9 mouse cellular contexts compared by ENCODE assay signal in genomic region chr13:3750756-3751155, GRCm38 (mm10). TPM values are rescaled to one million over a fixed set of nuclear protein-coding genes. Genes with fewer than 3 reads are reported as not detected.
DNase-seq lines count a peak whose midpoint lies in the region; ATAC-seq lines count a peak whose summit lies in the region.
"Had no signal": no experiment of that assay in that cellular context is flagged by ENCODE, and none has a peak within 500 bp of the region (broad histone marks: within the 10 kb centered on the region; RNA-seq: fewer than 3 reads in every experiment).

No protein-coding gene starts in this region.

- no peak overlapping the region for H3K4me2 ChIP-seq in kidney, embryonic 15.5 days
- H3K4me2 ChIP-seq in forebrain, embryonic 15.5 days (replicated peaks), result no peak overlapping the region
- H3K4me2 ChIP-seq: hindbrain, embryonic 14.5 days had no signal

- peaks cover 11% of the 10 kb centered on the region; the same call in 1 of the 2 replicates for H3K4me1 ChIP-seq in kidney, embryonic 15.5 days
- H3K4me1 ChIP-seq in forebrain, embryonic 15.5 days, result no peaks in the 10 kb centered on the region

- no peak; the same call in 1 of the 2 replicates for ATAC-seq in kidney, embryonic 15.5 days (replicated peaks; ENCODE audit: low FRiP score)
- peak; percentile 48 for ATAC-seq in megakaryocyte-erythroid progenitor cell, adult 5-6 weeks (replicated peaks; ENCODE audit: low FRiP score, low TSS enrichment, poor library complexity, severe bottlenecking)
- no peak for ATAC-seq in forebrain, embryonic 15.5 days (replicated peaks)

- no peaks in the 10 kb centered on the region for H3K9me3 ChIP-seq in kidney, embryonic 15.5 days (replicated peaks)
- no peaks in the 10 kb centered on the region for H3K9me3 ChIP-seq in forebrain, embryonic 15.5 days

- H3K9ac ChIP-seq in kidney, embryonic 15.5 days, result no peak overlapping the region
- H3K9ac ChIP-seq in forebrain, embryonic 15.5 days (replicated peaks), result no peak overlapping the region
- H3K9ac ChIP-seq: hindbrain, embryonic 14.5 days had no signal

- H3K4me3 ChIP-seq in kidney, embryonic 15.5 days (replicated peaks), result no peak overlapping the region
- no peak overlapping the region for H3K4me3 ChIP-seq in forebrain, embryonic 15.5 days

- no peaks in the 10 kb centered on the region for H3K36me3 ChIP-seq in kidney, embryonic 15.5 days
- H3K36me3 ChIP-seq in forebrain, embryonic 15.5 days, result no peaks in the 10 kb centered on the region

- H3K27ac ChIP-seq in kidney, embryonic 15.5 days, result no peak overlapping the region
- H3K27ac ChIP-seq in forebrain, embryonic 15.5 days (replicated peaks), result no peak overlapping the region
- H3K27ac ChIP-seq: hindbrain, embryonic 14.5 days had no signal

- peak; percentile 85 for DNase-seq in kidney, adult 11 months
- DNase-seq in gastrocnemius, postnatal 25 days, result peak; percentile 50
- DNase-seq in kidney, postnatal 14 days, result peak; percentile 78
- no peak for DNase-seq in thymus, postnatal 4 days
- no peak for DNase-seq in left cerebral cortex, adult 18-20 months (ENCODE audit: low spot score in 2 of 2)

- H3K27me3 ChIP-seq in kidney, embryonic 15.5 days, result no peaks in the 10 kb centered on the region
- no peaks in the 10 kb centered on the region for H3K27me3 ChIP-seq in forebrain, embryonic 15.5 days

- WGBS in kidney, embryonic 15.5 days, result 34% methylated on average over 1 of the region's 1 CpGs
- 86% methylated on average over 1 of the region's 1 CpGs for WGBS in forebrain, embryonic 15.5 days

RNA-seq across cellular contexts. Expression of gene Calml3, which starts 53.4 kb away (rescaled TPM):
- 0.45 and 0.74 TPM in 2 replicates for polyA plus RNA-seq in kidney, embryonic 15.5 days (2015; fragmentation: Nextera tagmentation; extraction: Ambion mirVana)
- total RNA-seq in gastrocnemius, postnatal 25 days (2021), result not detected
- total RNA-seq in megakaryocyte-erythroid progenitor cell, adult 5-6 weeks (2014; fragmentation: Nextera tagmentation), result not detected in 2 replicates
- total RNA-seq in megakaryocyte-erythroid progenitor cell, adult 5-6 weeks (2017), result not detected in 2 replicates
- total RNA-seq in left cerebral cortex, adult 18-20 months (2021), result not detected
- not detected in 2 replicates for polyA plus RNA-seq in forebrain, embryonic 15.5 days (2015; fragmentation: Nextera tagmentation; extraction: Ambion mirVana)
- polyA plus RNA-seq: hindbrain, embryonic 14.5 days had no signal

Comparison
In these comparisons a context has a peak if more than half of its experiments do, and no peak if none do; other contexts are left out.
1. DNase-seq: peak in kidney, adult 11 months (single experiment), gastrocnemius, postnatal 25 days (single experiment) and kidney, postnatal 14 days (single experiment); none in thymus, postnatal 4 days (single experiment) and left cerebral cortex, adult 18-20 months (0 of 2).